Mouse (Mus musculus) hindbrain, postnatal 0 days (tissue): ENCODE measurements around the gene Hist1h2bg. TPM values are rescaled to one million over a fixed set of nuclear protein-coding genes. Genes with fewer than 3 reads are reported as not detected.
A peak's percentile ranks its signal among the peaks of the same experiment; 100 is the strongest.
"Not testable (repeated sequence)": the region's sequence is repeated elsewhere in the genome, so short reads cannot be mapped to it uniquely, and the experiment has no call there.

Source experiments
- ATAC-seq: fragments of 200-750 bp; cut with Nextera tagmentation; 2 replicates; pipeline ENCODE4 v1.8.0; 2017; ENCODE audit warnings: mild to moderate bottlenecking, moderate TSS enrichment, moderate library complexity
- DNase-seq: peaks from one replicate; pipeline ENCODE4 v3.0.0-alpha.2; 2015; ENCODE audit warnings: low spot score
- H3K27ac ChIP-seq: fragments of 300-500 bp; sonication (generic); 2 replicates; pipeline ENCODE4 v1.5.1; 2014; ENCODE audit warnings: mild to moderate bottlenecking
- H3K27me3 ChIP-seq: fragments of 300-500 bp; sonication (generic); 2 replicates; pipeline ENCODE4 v1.6.1; 2014; ENCODE audit warnings: low read length, mixed read lengths; ENCODE audit not compliant: insufficient read depth
- H3K36me3 ChIP-seq: fragments of 300-500 bp; sonication (generic); 2 replicates; pipeline ENCODE4 v1.6.1; 2014; ENCODE audit warnings: low read length, mixed read lengths; ENCODE audit not compliant: insufficient read depth
- H3K4me1 ChIP-seq: fragments of 300-500 bp; sonication (generic); 2 replicates; pipeline ENCODE4 v1.6.1; 2014; ENCODE audit warnings: antibody characterized with exemption, low read length, mixed read lengths; ENCODE audit not compliant: insufficient read depth
- H3K4me2 ChIP-seq: fragments of 300-500 bp; sonication (generic); 2 replicates; pipeline ENCODE4 v1.6.1; 2014; ENCODE audit warnings: low read depth, mild to moderate bottlenecking, low read length, moderate library complexity, mixed read lengths
- H3K4me3 ChIP-seq: fragments of 300-500 bp; sonication (generic); 2 replicates; pipeline ENCODE4 v1.5.1; 2014; ENCODE audit warnings: low read length
- H3K9ac ChIP-seq: fragments of 300-500 bp; sonication (generic); replicated peaks from 2 replicates; pipeline ENCODE4 v1.6.1; 2014; ENCODE audit warnings: mild to moderate bottlenecking, low read length, moderate library complexity, mixed read lengths
- H3K9me3 ChIP-seq: fragments of 300-500 bp; sonication (generic); 2 replicates; pipeline ENCODE4 v1.6.1; 2016; ENCODE audit warnings: low read length, mixed read lengths
- CTCF ChIP-seq: IDR thresholded peaks from 2 replicates; pipeline ENCODE4 v1.5.1; 2016; ENCODE audit warnings: antibody characterized with exemption, control low read depth, low read depth
- WGBS: fragments of 180-500 bp; shearing (Covaris S2); extraction: QIAGEN DNeasy Blood & Tissue Kit; methylation state at CpG from one replicate; pipeline ENCODE4 v1.1.7; 2014; 5-methylcytosine and 5-hydroxymethylcytosine counted together
- polyA plus RNA-seq: library from polyadenylated mRNA; unstranded; fragments of >200 nt; fragmentation: Nextera tagmentation; extraction: Ambion mirVana; gene quantifications from 2 replicates; pipeline ENCODE4 v1.2.1, GENCODE M21; 2015
- total RNA-seq: library from RNA; depleted of rRNA; stranded (reverse); fragments of >200 nt; gene quantifications from 2 replicates; pipeline ENCODE4 v1.2.3, GENCODE M21; 2014

The Hist1h2bg gene
- total and polyA plus RNA-seq, 2 experiments from 2014 or later: 2.6 to 1,151 TPM

GRCm38 (mm10) chr13:23555839-23556416 lies 15.3 kb upstream of the Hist1h2bg start:
- Histone ChIP-seq H3K9me3 (no peaks in the 10 kb centered on the region), H3K27me3 (no peaks in the 10 kb centered on the region), H3K4me2 (peak overlapping the region; percentile 81), H3K4me3 (peak overlapping the region; percentile 47), H3K36me3 (no peaks in the 10 kb centered on the region), H3K9ac (peak overlapping the region; percentile 35), H3K4me1 (peaks cover 7% of the 10 kb centered on the region), H3K27ac (peak overlapping the region; percentile 76)
- ATAC-seq (peak; percentile 77), DNase-seq (peak; percentile 94)
- TF ChIP-seq CTCF: no peak
- WGBS: under 1% methylated on average over 18 of the region's 18 CpGs

GRCm38 (mm10) chr13:23556906-23557305 lies 14.3 kb upstream of the Hist1h2bg start:
- 72% methylated on average over 3 of the region's 3 CpGs for WGBS
- Histone ChIP-seq H3K4me2 (peak overlapping the region; percentile 81), H3K27me3 (no peaks in the 10 kb centered on the region), H3K36me3 (no peaks in the 10 kb centered on the region), H3K4me3 (no peak overlapping the region), H3K27ac (no peak overlapping the region), H3K9me3 (no peaks in the 10 kb centered on the region), H3K9ac (no peak overlapping the region), H3K4me1 (peaks cover 7% of the 10 kb centered on the region)
- DNase-seq (no peak), ATAC-seq (no peak)
- no peak for TF ChIP-seq CTCF

- ATAC-seq, H3K4me2 ChIP-seq, H3K36me3 ChIP-seq, H3K27ac ChIP-seq, H3K4me1 ChIP-seq, H3K4me3 ChIP-seq, H3K9ac ChIP-seq, DNase-seq, H3K27me3 ChIP-seq, H3K9me3 ChIP-seq: not testable (repeated sequence)
- WGBS: 10% methylated on average over 2 of the region's 2 CpGs
These were observed 10.5 kb upstream of the Hist1h2bg start for GRCm38 (mm10) chr13:23560699-23561098.

- not testable (repeated sequence) for H3K4me1 ChIP-seq, H3K27me3 ChIP-seq, ATAC-seq, H3K9me3 ChIP-seq, H3K9ac ChIP-seq, DNase-seq, H3K36me3 ChIP-seq
- Histone ChIP-seq H3K4me2 (peak overlapping the region; percentile 86; the same call in 1 of the 2 replicates), H3K4me3 (peak overlapping the region; percentile 44), H3K27ac (peak overlapping the region; percentile 95; the same call in 1 of the 2 replicates)
- WGBS: 0% methylated on average over 2 of the region's 5 CpGs
These were observed 9.7 kb upstream of the Hist1h2bg start for GRCm38 (mm10) chr13:23561531-23561882.

GRCm38 (mm10) chr13:23561883-23562659 lies 9.1 kb upstream of the Hist1h2bg start, which contains the start of gene Hist1h3e:
TSS of gene Hist1h3e (minus strand) at chr13:23562369.
- DNase-seq (peak; percentile 99), ATAC-seq (peak; percentile 96)
- Histone ChIP-seq H3K4me2 (peak within 1 kb of the TSS; percentile 86), H3K27ac (peak within 1 kb of the TSS; percentile 95), H3K4me3 (peak within 1 kb of the TSS; percentile 44), H3K9ac (peak within 1 kb of the TSS; percentile 58)
- H3K36me3 ChIP-seq, H3K27me3 ChIP-seq, H3K9me3 ChIP-seq, H3K4me1 ChIP-seq: not testable (repeated sequence)
- WGBS: under 1% methylated on average over 33 of the region's 67 CpGs

GRCm38 (mm10) chr13:23562699-23563462 lies 8.3 kb upstream of the Hist1h2bg start:
- Histone ChIP-seq H3K9me3 (no peaks in the 10 kb centered on the region), H3K9ac (peak overlapping the region; percentile 58), H3K27ac (peak overlapping the region; percentile 95), H3K36me3 (no peaks in the 10 kb centered on the region), H3K4me1 (no peaks in the 10 kb centered on the region), H3K4me3 (peak overlapping the region; percentile 44), H3K4me2 (peak overlapping the region; percentile 86), H3K27me3 (no peaks in the 10 kb centered on the region)
- DNase-seq (peak; percentile 86), ATAC-seq (peak; percentile 70)
- TF ChIP-seq CTCF: peak; percentile 71
- 3% methylated on average over 18 of the region's 18 CpGs for WGBS
